Mouse (Mus musculus): ENCODE measurements around the gene Pold2. TPM values are rescaled to one million over a fixed set of nuclear protein-coding genes. Genes with fewer than 3 reads are reported as not detected.

Gene Pold2
- polyA plus RNA-seq (2015; fragmentation: Nextera tagmentation; extraction: Ambion mirVana), result 42.4 and 50.9 TPM in 2 replicates

DNA sequence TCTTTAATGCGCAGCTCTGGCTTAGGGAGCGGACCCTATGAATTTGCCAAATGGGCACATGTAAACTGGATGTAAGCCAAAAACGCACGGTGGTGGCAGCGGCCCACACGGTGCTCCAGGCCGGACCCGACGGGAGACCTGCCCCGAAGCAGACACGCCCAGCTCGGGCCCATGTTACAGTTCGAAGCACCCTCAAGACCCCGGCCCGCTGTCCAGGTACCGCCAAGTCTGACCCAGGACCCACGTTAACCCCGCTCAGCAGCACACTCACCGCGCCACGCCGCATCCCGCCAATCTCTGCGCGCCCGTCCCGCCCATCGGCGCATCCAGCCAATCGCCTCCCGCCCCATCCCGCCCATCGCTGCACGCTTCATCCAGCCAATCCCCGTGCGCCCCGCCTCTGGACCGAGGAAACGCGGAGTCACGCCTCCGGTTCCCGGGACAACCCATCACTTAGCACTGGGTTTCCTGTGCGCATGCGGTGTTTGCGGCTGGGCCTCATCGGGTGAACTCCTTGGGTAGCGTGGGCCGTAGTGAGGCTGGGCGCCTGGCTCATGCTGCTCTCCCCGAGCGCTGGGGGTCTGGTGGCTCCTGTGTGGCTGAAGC, at the start of gene Pold2:
Gene Pold2 (minus strand): TSS at position 372 of the 606 bp plus-strand sequence.

GRCm38 (mm10) chr11:5898531-5898930, 20.4 kb upstream of the Pold2 start, which contains the start of gene Myl7:
Gene Myl7, minus strand, starts transcription at chr11:5898782.

GRCm38 (mm10) chr11:5861678-5862393, 16.3 kb downstream of the Pold2 start, which contains the start of gene Aebp1:
Gene Aebp1, plus strand, starts transcription at chr11:5861947.

DNA sequence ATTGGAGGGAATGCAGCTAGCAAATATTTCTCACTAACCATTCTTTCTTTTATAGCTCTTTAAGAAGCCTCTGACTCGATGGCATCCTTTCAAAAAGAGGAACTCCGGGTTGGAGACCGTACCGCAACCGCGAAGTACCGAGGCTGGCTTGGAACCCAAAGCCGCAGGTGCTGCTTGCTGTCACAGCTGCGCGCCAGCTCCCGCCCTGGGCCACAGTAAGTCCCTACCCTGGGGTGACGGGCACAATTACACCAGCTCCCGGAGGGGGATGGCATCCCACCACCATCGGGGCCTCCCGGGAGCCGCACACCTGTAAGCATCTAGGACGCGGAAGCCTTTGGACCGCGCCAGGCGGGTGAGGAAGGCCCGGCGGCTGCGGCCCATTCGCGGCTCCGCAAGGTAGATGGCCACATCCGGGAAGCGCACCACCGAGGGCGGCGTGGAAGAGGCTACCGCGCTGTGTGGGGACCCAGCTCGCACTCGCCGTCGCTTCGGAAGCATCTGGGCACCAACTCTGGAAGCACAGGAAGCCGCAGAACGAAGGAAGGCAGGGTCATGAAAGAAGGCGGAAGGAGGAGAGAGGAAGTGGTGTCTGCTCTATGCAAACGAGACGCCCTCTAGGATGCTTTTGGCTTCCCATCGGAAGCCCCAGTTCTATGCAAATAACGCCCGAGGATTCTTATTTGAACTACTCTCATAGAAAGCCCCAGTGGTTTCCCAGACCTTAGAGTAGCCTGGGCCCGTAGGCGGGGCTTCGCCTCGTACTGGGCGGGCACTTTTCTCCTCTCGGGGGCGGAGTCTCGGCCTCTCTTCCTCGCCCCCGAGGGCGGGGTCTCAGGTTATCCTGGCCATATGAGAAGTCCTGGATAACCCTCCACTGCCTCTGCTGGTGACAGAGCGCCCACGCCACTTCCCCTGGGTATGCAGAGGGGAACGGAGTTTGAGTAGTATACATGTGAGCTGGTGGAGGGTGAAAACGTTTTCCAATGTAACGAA, 40.5 kb downstream of the Pold2 start, which contains the start of gene Polm:
Gene Polm (minus strand): TSS at position 766 of the 996 bp plus-strand sequence.

Other genes with a start within 250 kb of the Pold2 start
- gene Mrps24, start 162.6 kb downstream of the Pold2 start, polyA plus RNA-seq (2015; fragmentation: Nextera tagmentation; extraction: Ambion mirVana), result 376 and 410 TPM in 2 replicates
- 17.3 and 24.6 TPM in 2 replicates for gene Urgcp, start 115.9 kb downstream of the Pold2 start, polyA plus RNA-seq (2015; fragmentation: Nextera tagmentation; extraction: Ambion mirVana)
- 59.9 and 79.1 TPM in 2 replicates for gene Dbnl, start 89.8 kb downstream of the Pold2 start, polyA plus RNA-seq (2015; fragmentation: Nextera tagmentation; extraction: Ambion mirVana)
- 4.6 and 9.2 TPM in 2 replicates for gene Pgam2, start 74.6 kb downstream of the Pold2 start, polyA plus RNA-seq (2015; fragmentation: Nextera tagmentation; extraction: Ambion mirVana)
- gene Polm, start 40.3 kb downstream of the Pold2 start, polyA plus RNA-seq (2015; fragmentation: Nextera tagmentation; extraction: Ambion mirVana), result 6.1 and 8.7 TPM in 2 replicates
- 159 and 335 TPM in 2 replicates for gene Aebp1, start 16.3 kb downstream of the Pold2 start, polyA plus RNA-seq (2015; fragmentation: Nextera tagmentation; extraction: Ambion mirVana)
- 10.7 and 13.7 TPM in 2 replicates for gene Myl7, start 20.5 kb upstream of the Pold2 start, polyA plus RNA-seq (2015; fragmentation: Nextera tagmentation; extraction: Ambion mirVana)
- gene Gck, start 71.8 kb upstream of the Pold2 start, polyA plus RNA-seq (2015; fragmentation: Nextera tagmentation; extraction: Ambion mirVana), result 3.6 and 3.9 TPM in 2 replicates
- 34.0 and 43.6 TPM in 2 replicates for gene Ykt6, start 77.4 kb upstream of the Pold2 start, polyA plus RNA-seq (2015; fragmentation: Nextera tagmentation; extraction: Ambion mirVana)
- 9.7 and 10.8 TPM in 2 replicates for gene Camk2b, start 188.1 kb upstream of the Pold2 start, polyA plus RNA-seq (2015; fragmentation: Nextera tagmentation; extraction: Ambion mirVana)

All from adrenal gland, postnatal 0 days (tissue).